Mouse (Mus musculus) layer of hippocampus, postnatal 10 days (tissue): ENCODE data around the gene Naxd. TPM values are rescaled to one million over a fixed set of nuclear protein-coding genes. Genes with fewer than 3 reads are reported as not detected.
A peak's percentile ranks its signal among the peaks of the same experiment; 100 is the strongest.
"Not testable (repeated sequence)": the region's sequence is repeated elsewhere in the genome, so short reads cannot be mapped to it uniquely, and the experiment has no call there.

Experiments
- DNase-seq, 2 experiments: peaks; one replicate each; pipeline ENCODE4 v3.0.0; 2021; ENCODE audit warnings: low spot score in 2 of 2
- long read RNA-seq: library from polyadenylated mRNA; stranded (forward); transcript quantifications from one replicate; pipeline ENCODE4 v2.0.0, GENCODE M21; 2023
- total RNA-seq, 2 experiments: library from RNA; stranded (reverse); gene quantifications; 2 replicates each; pipeline ENCODE4 v1.2.3; 2021

The Naxd gene
- total RNA-seq: 10 to 100 TPM; 52.7 to 67.3 TPM
- long read RNA-seq, transcript Naxd-201 (10 exons, 1,359 nt): minor isoform, 27 of 99 reads
- long read RNA-seq, transcript Naxd-202 (10 exons, 1,307 nt): major isoform, 50 of 99 reads
- long read RNA-seq, partial matches to known transcripts: 8 of 99 reads
- long read RNA-seq, other reads (novel, unspliced or antisense): 10 of 99 reads

DNA sequence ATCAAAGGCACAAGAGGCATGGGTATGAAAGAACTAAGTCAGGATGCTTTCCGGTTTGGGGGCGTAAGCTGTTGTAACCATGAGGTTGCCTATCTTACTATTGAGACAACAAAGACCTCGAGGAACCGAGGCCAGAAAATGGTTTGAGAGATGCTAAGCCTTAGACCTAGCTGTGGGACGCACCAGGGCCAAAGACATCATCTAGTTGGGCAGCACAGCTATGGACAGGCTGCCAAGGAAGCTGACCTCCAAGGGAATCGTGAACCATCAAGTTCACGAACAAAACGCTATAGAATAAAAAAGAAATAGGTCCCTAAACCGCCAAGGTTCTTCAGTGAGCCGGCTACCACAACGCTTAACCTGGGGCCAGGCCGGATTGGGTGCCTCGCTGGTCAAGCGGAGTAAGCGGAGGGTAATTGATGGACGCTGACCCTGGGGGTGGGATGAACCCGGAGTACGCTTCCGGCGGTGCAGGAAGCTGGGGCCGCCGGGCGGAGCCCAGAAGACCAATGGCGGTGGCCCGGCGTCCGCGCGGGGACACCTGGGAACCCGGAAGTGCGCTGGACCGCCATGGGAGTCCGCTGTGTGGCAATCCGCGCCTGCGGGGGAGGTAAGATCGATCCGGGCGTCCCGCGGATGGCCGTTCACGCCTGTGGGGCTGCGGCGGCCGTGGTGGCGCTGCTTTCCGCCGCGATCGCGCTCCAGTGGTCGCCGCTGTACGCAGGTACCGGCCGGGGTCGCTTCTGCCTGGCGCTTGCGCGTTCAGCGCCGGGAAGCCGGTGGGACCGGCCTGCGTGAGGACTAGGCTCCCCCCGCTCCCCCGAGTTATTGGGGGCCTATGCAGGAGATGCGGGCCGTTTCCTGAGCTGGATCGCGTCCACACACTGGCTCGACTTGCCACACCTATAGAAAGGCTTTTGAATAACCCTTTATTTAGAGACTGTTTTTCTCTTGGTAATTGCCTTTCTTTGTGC, at the start of gene Naxd:
Gene Naxd, plus strand, starts transcription at position 490 of the 974 bp plus-strand sequence.
- DNase-seq: peak; percentile 81 to 90

DNA sequence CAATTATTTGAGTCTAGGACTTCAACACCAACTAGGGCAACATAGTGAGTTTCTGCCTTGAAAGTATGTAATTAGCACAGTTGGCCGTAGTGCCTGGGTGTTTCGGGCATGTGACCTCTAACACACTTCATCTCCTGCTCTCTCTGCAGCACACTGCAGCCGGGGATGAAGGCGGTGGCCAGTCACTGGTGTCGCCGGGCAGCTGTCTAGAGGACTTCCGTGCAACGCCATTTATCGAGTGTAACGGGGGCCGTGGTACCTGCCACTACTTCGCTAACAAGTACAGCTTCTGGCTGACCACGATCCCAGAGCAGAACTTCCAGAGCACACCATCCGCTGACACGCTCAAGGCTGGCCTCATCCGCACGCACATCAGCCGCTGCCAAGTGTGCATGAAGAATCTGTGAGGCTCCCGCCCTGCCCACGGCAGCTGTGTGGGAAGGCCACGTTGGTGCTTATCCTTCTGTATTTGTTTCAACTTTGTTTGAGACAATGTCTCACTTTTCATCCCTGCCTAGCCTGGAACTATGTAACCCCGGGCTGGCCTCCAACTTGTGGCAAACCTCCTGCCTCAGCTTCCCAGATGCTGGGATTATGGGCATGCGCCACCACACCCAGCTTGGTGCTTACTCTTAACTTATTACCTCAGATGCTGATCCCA, 49.3 kb upstream of the Naxd start:
- no peak for DNase-seq

DNA sequence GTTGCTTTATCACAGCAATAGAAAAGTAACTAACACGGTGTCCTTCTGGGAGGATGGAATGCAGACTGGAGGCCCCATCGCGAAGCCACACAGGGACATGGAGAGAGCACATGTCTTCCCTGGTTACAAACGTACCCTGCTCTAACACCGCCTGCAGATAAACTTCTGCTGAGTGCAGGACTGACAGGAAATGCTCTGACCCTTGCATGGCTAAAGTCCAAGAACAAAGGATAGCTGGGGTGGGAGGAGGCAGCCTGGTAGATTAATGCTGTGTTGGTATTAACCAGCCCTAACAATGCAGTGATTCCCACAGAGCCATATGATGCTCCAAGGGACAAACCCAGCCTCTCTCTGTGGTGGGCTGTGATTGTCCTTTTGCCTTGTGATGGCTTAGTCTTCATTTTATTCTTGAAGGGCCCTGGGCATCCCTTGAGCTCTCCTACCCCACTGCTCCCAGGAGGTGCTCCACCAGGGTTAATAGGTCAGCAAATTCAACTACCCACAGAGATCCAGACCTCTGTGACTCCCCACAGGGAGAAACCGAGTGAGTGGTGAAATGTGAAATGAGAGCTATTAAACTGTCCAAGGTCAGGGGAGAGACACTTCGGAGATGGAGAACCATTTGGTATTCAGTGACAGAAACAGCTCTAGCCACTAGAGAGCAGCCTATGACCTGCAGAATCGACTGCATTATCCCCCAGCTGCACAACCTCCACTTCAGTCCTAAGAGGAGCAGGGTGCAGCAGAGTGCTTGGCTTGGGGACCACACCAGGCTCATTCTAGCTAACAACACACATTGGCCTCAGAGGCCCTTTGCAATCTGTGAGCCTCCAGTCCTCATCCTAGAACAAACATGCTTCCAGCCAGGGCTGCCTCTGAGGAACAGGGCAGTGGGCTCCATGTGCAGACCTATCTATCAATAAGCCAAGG, 46.9 kb upstream of the Naxd start:
- peak; percentile 37 to 52 for DNase-seq

DNA sequence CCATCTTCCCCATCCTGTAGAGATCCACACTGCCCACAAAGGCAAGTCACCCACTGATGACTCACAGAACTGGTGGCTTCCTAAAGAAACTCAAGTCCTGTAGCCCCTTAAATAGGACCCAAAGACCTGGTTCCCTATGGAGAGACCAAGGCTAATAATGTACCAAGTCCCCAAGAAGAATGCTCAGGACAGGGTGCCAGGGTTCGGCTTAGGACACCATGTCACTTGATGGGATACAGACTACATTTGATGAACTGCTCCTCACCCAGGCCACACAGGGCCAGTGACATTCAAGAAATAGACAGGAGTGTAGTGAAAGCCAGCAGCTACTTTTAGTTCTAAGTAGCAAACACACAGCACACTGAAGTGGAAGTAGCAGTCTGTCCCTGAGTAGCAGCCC, 45.2 kb upstream of the Naxd start:
- DNase-seq: no peak

DNA sequence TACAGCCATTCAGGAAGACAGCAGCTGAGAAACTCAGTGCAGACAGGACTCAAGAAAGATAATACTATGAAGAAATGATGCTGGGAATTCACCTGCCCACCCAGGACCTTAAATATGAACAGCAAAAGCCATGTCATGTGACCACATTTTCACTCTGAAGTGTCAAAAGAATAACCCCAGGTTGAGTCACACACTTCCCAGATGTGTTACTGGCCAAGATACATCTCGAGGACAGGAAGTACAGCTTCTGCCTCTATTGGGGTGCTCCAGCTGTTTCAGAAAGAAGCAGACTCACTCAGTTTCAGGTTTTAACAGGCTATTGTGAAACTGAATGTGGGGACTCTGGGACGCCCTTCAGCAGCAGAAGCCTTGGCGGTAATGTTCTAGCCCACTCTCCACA, 44.7 kb upstream of the Naxd start:
- DNase-seq: no peak

DNA sequence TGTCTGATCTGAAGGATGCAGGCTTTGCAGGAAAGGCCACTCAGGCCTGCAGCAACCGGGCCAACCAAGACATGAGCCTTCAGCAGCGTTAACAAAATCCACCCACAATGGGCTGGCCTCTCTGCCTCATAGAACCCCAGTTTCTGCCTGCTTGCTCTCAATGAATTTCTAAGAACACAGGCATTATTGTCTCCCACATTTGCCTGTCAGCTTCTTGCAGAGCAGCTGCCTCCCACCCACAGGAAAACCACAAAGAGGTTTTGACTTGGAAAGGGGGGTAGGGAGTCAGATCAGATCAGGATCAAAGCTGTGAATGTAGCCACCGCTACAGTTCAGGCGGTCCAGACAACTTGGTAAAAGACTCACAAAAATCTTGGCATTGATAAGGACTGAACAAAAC, 44.3 kb upstream of the Naxd start:
- DNase-seq: no peak

DNA sequence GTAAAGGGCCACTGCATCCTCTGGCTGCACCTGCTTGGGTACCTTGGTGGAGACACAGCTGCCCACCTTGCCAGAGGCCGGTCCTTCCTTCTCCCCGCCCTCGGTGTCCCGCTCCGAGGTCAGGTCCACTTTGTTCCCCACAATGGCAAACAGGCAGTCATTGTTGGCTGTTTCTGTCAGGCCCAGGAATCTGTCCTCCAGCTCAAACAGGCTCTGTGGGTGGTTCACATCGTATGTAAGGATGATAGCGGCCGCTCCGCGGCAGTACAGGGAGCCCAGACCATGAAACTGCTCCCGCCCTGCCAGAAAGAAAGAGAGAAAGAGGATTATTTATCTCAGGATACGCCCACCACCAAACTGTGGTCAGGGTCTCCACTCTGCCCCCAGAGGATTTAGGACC, 43.1 kb upstream of the Naxd start:
- DNase-seq: no peak

DNA sequence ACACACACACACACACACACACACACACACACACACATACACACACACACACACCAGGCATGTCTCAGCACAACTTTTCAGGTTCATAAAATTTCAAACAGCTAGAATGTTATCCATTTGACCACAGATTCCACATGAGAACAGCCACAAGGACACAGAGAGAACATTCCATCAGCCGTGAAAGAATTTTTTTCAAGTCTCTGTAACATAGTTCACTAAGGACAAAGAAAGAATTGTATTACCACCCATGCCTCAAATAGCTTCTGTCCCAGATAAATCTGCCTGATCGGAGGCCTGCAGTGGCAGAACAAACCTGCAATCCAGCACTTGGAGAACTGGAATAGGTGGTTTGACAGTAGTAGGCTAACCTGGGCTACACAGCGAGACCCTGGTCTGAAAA, 40.0 kb upstream of the Naxd start:
- DNase-seq: no peak

DNA sequence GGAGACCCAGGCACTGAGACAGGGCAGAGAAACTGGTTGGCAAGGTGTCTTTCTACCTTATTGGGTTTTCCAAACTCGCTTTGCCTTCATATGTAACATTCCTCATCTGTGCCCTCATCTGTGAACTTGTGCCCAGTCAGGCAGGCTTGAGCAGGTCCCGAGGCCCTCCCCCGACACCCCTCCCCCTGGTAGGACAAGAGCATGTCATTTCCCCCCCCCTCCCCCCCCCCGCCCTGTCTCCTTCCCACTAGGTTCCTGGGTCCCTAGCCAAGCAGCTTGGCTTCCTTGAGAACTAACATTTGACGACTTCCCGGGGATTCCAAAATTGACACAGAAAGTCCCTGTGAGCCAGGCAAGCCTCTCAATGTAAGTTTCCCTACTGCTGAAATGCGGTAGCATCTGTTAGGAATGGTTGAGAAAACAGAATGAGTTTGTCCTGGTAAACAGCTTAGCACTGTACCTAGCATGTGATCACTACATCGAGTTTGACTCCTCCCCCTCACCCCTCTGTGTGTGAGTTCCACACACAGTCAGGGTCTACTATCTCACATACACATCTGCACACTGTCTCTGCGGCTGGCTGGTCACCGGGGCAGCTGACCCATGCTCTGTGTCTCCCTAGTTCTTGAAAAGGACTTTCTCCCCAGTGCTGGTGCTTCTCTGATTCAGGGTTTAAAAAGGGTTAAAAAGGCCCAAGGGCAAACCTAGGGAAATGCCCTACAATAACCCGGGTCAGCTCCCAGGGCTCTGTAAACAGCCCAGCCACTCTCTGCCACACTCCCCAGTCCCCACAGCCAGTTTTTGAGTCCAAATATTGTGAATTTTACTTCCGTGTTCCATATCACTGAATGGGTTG, 39.1 kb upstream of the Naxd start:
- DNase-seq: no peak

DNA sequence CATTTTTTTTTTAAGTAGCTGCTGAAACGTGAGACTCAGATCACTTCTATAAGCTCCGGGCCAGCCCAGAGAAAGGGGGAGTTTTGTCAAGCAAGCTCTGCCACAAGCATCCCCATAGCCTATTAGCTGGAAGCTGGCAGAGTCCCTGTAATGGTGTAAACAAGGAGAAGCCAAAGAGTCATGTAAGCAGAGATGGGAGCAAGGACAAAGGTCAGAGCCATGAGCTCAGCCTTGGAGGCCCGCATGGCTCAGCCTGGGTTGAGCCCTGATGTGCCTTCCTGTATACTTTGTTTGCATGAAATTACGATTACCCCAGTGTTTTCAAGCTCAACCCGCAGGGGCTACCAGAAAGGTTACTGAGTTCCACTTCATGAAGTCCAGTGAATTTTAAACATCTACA, 38.3 kb upstream of the Naxd start:
- no peak for DNase-seq

DNA sequence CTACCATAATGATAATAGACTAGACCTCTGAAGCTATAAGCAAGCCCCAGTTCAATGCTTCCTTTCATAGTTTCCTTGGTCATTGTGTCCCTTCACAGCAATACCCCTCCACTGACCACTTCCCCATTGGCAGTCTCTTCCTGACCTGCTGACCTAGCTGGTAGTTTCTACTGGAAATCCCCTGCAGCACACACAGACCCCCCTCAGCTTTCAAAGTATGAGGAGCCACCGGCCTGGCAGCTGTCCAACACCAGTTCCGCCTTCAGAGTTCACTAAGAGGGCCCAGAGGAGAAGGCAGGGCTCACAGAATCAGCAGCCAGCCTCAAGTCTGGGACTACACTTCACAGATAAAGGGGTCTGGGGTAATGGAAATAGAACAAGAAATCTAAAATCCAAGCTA, 36.4 kb upstream of the Naxd start:
- peak; percentile 35 to 52 for DNase-seq

DNA sequence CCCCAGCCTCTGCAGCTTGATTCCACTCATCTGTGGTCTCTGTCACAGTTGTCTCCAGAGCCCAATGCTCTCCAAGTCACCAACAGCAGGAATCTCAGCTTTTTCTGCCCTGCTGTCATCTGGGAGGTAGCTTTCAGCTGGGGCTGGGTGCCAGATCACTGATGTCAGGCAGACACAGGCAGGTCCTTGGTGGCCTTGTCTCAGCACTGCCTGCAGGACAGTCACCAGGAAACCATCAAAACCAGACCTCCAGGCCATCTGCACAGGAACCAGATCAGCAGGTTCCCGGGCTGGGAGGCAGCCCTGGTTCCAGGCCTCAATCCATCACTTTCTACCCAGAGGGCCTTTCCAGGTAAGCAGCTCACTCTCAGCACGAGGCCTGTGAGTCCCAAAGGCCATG, 35.5 kb upstream of the Naxd start:
- DNase-seq: no peak

DNA sequence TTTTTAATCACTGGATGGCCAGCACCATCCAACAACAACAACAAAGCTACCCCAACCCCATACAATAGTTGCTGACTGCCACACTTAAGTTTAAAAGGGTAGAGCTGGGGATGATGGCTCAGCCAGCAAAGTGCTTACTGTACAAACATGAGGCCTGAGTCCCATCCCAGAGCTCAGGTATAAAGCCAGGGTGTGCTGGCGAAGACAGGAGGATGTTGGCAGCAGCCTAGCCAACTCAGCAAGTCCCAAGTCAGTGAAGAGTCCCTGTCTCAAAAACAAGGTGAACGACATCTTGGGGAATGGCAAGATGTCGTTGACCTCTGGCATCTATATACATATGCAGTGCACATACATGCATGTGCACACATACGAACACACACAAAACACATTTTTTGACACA, 34.7 kb upstream of the Naxd start:
- no peak for DNase-seq

DNA sequence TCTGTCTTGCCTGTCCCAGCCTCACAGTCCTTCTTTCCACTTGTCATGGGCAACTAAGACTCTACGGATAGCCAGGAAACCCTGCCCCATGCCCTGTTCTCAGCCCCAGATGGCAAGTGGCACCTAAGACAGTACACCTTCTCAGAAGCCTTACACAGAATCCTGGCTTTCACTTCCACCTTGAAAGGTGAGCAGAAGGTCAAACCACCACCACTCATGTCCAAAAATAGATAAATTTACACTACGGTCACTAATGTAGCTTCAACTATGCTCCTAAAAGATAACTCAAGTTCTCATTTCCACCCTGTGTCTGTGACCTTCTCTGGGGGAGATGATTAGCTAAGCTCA, 33.8 kb upstream of the Naxd start:
- DNase-seq: no peak

DNA sequence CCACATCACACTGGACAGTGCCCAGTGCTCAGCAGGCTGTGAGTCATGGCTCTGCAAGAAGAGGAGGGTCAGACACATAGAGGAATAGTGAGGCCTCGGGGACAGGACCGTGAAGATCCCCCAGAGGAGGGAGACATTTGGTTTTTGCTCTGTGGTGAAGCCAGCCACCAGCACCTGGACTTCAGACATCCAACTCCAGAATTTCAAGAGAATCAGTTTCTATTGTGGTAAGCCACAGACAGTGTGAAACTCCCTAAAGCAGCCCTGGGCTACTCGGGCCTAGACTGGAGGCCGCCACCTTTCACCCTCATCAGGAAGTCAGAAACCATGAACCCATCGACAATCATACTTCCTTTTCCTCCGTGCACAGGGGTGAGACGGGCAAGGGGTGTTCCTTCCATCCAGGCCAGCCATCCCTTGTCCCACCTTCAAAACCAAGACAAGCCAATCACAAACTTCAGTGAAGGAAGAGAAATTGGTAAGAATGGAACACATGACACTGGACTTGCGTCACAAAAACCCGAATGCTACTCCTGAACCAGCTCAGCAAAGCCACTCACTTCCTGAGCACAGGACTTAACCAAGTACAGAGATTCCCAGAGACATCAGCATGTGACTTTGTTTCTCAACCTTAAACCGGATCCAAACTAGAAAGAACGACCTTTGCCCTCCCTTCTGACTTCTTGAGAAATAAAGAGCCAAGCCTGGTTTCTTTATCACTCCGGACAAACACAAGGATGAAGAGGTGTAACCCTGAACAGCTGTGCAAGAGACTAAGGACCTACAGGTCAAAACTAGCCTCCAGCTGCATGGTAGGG, 33.2 kb upstream of the Naxd start:
- DNase-seq: no peak

DNA sequence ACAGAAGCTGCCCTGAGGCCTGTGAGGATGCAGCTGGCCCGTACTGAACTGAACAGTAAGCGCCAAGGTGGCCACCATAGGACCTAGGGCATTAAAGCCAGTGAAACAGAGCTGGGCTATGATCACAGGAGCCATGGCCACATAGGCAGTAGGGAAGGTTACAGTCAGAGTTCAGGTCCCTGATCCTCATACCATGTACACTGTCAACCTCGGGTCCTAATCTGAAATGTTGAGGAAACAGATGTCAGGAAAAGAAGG, 32.7 kb upstream of the Naxd start:
- no peak for DNase-seq

DNA sequence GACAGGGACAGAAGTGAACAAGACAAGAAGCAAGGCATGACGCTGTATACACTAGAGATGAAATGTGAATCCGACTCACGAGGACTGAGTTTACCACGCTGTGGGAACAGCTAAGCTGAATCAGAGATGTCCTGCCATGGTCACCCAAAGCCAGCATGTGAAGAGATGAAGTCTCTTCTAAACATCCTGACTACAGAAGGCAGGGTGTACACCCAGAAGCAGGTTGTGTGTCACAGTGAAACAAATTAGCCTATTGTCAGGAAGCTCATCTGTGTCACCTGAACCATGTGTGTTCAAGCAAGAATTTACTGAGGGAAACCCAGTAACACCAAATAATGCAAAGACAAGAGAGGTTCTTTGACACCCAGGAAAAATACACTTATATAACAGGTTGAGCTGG, 31.7 kb upstream of the Naxd start:
- DNase-seq: no peak

DNA sequence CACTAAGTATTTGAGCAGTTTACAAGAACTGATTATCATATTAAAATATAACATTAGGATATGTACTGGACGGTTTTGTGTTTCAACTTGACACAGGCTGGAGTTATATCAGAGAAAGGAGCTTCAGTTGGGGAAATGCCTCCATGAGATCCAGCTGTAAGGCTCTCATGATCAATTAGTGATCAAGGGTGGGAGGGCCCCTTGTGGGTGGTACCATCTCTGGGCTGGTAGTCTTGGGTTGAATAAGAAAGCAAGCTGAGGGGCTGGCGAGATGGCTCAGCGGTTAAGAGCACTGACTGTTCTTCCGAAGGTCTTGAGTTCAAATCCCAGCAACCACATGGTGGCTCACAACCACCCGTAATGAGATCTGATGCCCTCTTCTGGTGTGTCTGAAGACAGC, 30.8 kb upstream of the Naxd start:
- not testable (repeated sequence) for DNase-seq

DNA sequence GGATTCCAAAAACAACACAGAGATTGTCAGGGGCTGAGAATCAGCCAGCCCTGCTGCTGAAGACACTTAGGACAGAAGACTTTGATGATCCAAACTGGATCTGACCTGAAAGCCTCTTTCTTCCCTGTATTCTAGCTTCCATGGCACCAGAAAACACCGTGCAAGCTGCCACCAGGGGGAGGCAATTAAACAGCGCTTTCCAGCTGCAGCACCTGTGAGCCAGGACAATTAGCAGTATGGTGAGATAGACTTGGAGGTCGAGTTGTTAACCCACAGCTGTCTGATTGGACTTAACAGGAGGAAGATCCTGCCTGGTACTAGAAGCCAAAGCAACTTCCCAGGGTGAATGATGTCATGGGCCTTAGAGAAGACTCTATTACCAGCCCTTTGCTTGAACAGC, 28.2 kb upstream of the Naxd start:
- no peak for DNase-seq

DNA sequence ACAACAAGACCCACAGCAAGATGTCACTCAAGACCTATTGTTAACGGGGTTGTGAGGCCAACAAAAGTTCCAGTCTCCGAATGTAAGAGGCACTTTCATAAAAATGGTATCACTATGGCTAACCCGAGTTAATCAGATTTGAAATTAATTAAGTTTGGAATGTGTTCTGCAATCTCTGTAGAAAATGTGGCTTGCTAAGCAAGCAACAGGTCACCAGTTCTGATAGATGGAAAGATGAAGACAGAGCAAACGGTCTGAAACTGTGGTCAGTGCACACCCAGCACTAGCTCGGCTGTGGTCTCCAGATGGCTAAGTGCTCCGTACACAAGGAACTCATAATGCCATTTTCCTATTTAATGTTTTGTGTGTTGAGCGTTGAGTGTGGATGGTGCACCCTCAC, 26.6 kb upstream of the Naxd start:
- no peak for DNase-seq
